15 mouse cellular contexts compared by ENCODE assay signal in the genomic region with DNA sequence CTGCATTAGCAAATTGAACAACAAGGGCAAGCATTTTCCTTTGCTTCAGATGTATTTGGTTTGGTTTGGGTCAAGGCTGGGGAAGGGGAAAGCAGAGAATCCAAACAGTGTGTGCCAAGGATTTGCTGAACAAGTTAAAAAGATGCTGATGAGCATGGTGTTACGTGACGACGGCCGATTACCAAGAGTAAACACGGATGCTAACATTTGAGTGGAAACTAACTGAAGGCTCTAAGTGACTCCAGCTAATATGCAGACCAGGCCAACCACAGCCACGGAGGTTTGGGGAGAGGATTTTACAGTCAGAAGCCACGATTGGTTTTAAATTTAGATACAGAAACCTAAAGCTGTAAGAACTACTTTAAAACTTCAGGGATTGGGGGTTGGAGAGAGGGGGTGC.
"Had no signal": no experiment of that assay in that cellular context is flagged by ENCODE, and none has a peak within 500 bp of the region (broad histone marks: within the 10 kb centered on the region; RNA-seq: fewer than 3 reads in every experiment).

No protein-coding gene starts in this region.

- H3K27me3 ChIP-seq: limb, embryonic 12.5 days; limb, embryonic 15.5 days; liver, embryonic 13.5 days; megakaryocyte, embryonic 14.5 days; midbrain, embryonic 13.5 days had no signal

- DNase-seq: kidney, adult 18-20 months; kidney, adult 9 months; kidney, postnatal 14 days; kidney, postnatal 4 days; left cerebral cortex, postnatal 4 days; liver, embryonic 13.5 days; lung, postnatal 36 days; thymus, adult 18-20 months; thymus, postnatal 36 days had no signal

- H3K27ac ChIP-seq: limb, embryonic 12.5 days; limb, embryonic 15.5 days; liver, embryonic 13.5 days; midbrain, embryonic 10.5 days; midbrain, embryonic 13.5 days had no signal

- H3K9me3 ChIP-seq: limb, embryonic 12.5 days; limb, embryonic 15.5 days; liver, embryonic 13.5 days; midbrain, embryonic 10.5 days; midbrain, embryonic 13.5 days had no signal

- ATAC-seq: intestine, embryonic 16.5 days; midbrain, embryonic 13.5 days had no signal

- H3K4me2 ChIP-seq: limb, embryonic 12.5 days; limb, embryonic 15.5 days; liver, embryonic 13.5 days; midbrain, embryonic 13.5 days had no signal

- H3K4me1 ChIP-seq: liver, embryonic 13.5 days; megakaryocyte, embryonic 14.5 days had no signal

- H3K36me3 ChIP-seq: limb, embryonic 12.5 days; limb, embryonic 15.5 days; liver, embryonic 13.5 days; midbrain, embryonic 10.5 days; midbrain, embryonic 13.5 days had no signal

- H3K9ac ChIP-seq: limb, embryonic 12.5 days; limb, embryonic 15.5 days; liver, embryonic 13.5 days; midbrain, embryonic 13.5 days had no signal

- H3K4me3 ChIP-seq: limb, embryonic 12.5 days; limb, embryonic 15.5 days; liver, embryonic 13.5 days; megakaryocyte, embryonic 14.5 days; midbrain, embryonic 10.5 days; midbrain, embryonic 13.5 days had no signal
